Mouse (Mus musculus) MEL (cell line): Measurements from ENCODE around the gene Zfp3.

Experiments used
- BHLHE40 ChIP-seq: IDR thresholded peaks from 2 replicates; pipeline ENCODE4 v1.6.1; 2012; ENCODE audit warnings: low read depth, mild to moderate bottlenecking, inconsistent platforms, low read length, improper control_type of control experiment, borderline replicate concordance
- CTCF ChIP-seq, 3 experiments: IDR thresholded peaks in 2 of 3; conservative IDR thresholded peaks in 1 of 3; 2 replicates each; pipeline ENCODE4 v1.5.1; 2011 to 2012; ENCODE audit warnings: low read length in 3 of 3, low read depth in 2 of 3, mild to moderate bottlenecking in 2 of 3, improper control_type of control experiment in 1 of 3, inconsistent platforms in 1 of 3, mixed read lengths in 1 of 3, moderate library complexity in 1 of 3; ENCODE audit not compliant: control insufficient read depth in 1 of 3, insufficient read depth in 1 of 3, poor library complexity in 1 of 3, severe bottlenecking in 1 of 3
- MEF2A ChIP-seq: IDR thresholded peaks from 2 replicates; pipeline ENCODE4 v1.6.1; 2014; ENCODE audit warnings: low read depth, mild to moderate bottlenecking, inconsistent platforms, low read length, improper control_type of control experiment; ENCODE audit not compliant: poor library complexity, insufficient replicate concordance, severe bottlenecking; ENCODE audit errors: extremely low read depth
- NELFE ChIP-seq: IDR thresholded peaks from 2 replicates; pipeline ENCODE4 v1.6.1; 2011; ENCODE audit warnings: low read depth, low read length, improper control_type of control experiment
- POLR2AphosphoS2 ChIP-seq: IDR thresholded peaks from 2 replicates; pipeline ENCODE4 v1.6.1; 2011; ENCODE audit warnings: low read length, improper control_type of control experiment
- TCF12 ChIP-seq: IDR thresholded peaks from 2 replicates; pipeline ENCODE4 v1.6.1; 2014; ENCODE audit warnings: low read depth, mild to moderate bottlenecking, inconsistent platforms, low read length, improper control_type of control experiment, moderate library complexity
- UBTF ChIP-seq: IDR thresholded peaks from 2 replicates; pipeline ENCODE4 v1.6.1; 2012; ENCODE audit warnings: low read depth, mild to moderate bottlenecking, inconsistent platforms, low read length, improper control_type of control experiment, moderate library complexity, borderline replicate concordance; ENCODE audit not compliant: insufficient read depth
- ZNF384 ChIP-seq: IDR thresholded peaks from 2 replicates; pipeline ENCODE4 v1.6.1; 2012; ENCODE audit warnings: low read depth, mild to moderate bottlenecking, inconsistent platforms, low read length, improper control_type of control experiment

DNA sequence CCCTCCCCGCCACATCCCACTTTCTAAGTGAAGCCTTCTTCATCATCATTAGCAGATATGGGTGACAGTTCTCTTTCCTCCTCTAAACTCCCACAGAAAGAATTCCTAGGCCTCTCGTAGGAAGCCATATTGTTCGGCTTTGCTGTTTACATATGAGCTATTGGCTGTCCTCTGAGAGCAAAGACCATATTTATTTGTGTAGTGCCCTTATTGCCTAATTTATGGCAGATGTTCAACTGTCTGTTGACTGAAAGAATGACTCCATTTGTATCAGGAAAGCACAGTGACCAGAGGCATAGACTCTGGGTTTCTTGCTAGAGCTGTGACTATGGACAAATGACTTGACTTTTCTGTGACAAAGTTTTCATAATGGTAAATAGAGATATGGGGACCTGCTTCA lies 22.4 kb upstream of the Zfp3 start:
- no peak for TF ChIP-seq CTCF (IDR thresholded peaks at IDR 0.05 in 2 of 3, conservative IDR thresholded peaks at IDR 0.05 in 1 of 3; ENCODE audit: control insufficient read depth in 1 of 3, insufficient read depth in 1 of 3, low read depth in 2 of 3, low read length in 3 of 3, poor library complexity in 1 of 3, severe bottlenecking in 1 of 3)
- TF ChIP-seq NELFE = no peak
- TF ChIP-seq POLR2AphosphoS2 = no peak
- TF ChIP-seq TCF12 = no peak
- TF ChIP-seq BHLHE40 = no peak
- no peak for TF ChIP-seq UBTF
- TF ChIP-seq ZNF384 = no peak
- no peak for TF ChIP-seq MEF2A
